Mouse (Mus musculus): ENCODE measurements at regions not wholly inside any gene's neighbourhood (a gene's known extent, or its start where the extent isn't known, plus 50 kb on each side); places are given as distances from the start of the nearest gene placed in this dataset.

- WGBS = 84% methylated on average over 1 of the region's 1 CpGs
Observed at GRCm38 (mm10) chr3:17452984-17453383, 495.2 kb upstream of the Cypt12 start.

DNA sequence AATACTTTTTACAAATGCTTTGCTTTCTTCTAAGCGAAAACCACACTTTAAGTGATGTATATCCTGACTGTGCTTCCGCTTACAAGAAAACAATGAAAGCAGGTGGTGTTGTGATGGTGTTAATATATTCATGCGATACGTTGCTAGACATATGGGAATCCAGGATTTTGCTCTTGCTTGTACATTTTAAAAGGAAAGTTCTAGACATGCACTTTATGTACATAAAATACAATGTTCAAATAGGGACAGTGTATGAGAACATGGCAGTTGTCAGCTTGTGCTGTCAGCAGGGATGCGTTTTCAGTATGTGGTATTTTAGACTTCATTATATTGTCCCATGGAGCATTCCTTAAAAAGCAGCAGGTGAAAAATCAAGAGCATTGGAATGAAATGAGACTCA, 487.7 kb upstream of the Cypt12 start:
- Histone ChIP-seq H3K4me3 (no peak overlapping the region), H3K36me3 (no peaks in the 10 kb centered on the region), H3K27me3 (ENCODE audit: insufficient read depth, poor library complexity, severe bottlenecking) (no peaks in the 10 kb centered on the region), H3K27ac (no peak overlapping the region), H3K4me1 (replicated peaks) (no peaks in the 10 kb centered on the region), H3K9me3 (no peaks in the 10 kb centered on the region)
- DNase-seq (ENCODE audit: low spot score) = no peak
- WGBS = 92% methylated on average over 5 of the region's 5 CpGs

More at GRCm38 (mm10) chr3:17452984-17453383, 495.2 kb upstream of the Cypt12 start:
- H3K9me3 ChIP-seq = no peaks in the 10 kb centered on the region
- DNase-seq (ENCODE audit: low spot score) = no peak
- H3K27ac ChIP-seq = no peak overlapping the region
- no peaks in the 10 kb centered on the region for H3K27me3 ChIP-seq (ENCODE audit: insufficient read depth, poor library complexity, severe bottlenecking)
- no peaks in the 10 kb centered on the region for H3K4me1 ChIP-seq (replicated peaks)
- no peaks in the 10 kb centered on the region for H3K36me3 ChIP-seq
- no peak overlapping the region for H3K4me3 ChIP-seq

GRCm38 (mm10) chr3:17461365-17461764, 486.8 kb upstream of the Cypt12 start:
- no peaks in the 10 kb centered on the region for H3K4me1 ChIP-seq (replicated peaks)
- no peak overlapping the region for H3K27ac ChIP-seq
- no peaks in the 10 kb centered on the region for H3K9me3 ChIP-seq
- DNase-seq (ENCODE audit: low spot score) = no peak
- no peaks in the 10 kb centered on the region for H3K36me3 ChIP-seq
- H3K4me3 ChIP-seq = no peak overlapping the region
- no peaks in the 10 kb centered on the region for H3K27me3 ChIP-seq (ENCODE audit: insufficient read depth, poor library complexity, severe bottlenecking)
- 92% methylated on average over 4 of the region's 4 CpGs for WGBS

DNA sequence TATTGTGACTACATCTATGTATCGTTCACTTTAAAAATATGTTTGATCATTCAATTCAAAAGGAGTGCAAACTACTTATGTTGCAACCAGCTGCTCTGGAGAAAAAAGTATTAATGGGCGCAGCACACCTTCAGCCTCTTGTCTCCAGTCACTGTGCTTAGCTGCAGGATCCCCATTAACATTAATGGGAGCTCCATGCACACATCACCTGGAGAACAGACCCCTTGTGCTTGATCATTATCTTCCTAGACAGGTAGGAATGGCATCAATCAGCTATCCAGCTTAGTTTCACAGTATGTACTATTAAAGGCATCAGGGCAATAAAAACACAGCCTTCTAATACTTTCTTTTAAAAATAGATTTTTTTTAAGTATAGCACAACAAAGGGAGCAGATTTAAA, 474.4 kb upstream of the Cypt12 start:
- DNase-seq (ENCODE audit: low spot score) = no peak
- Histone ChIP-seq H3K4me1 (replicated peaks) (no peaks in the 10 kb centered on the region), H3K9me3 (no peaks in the 10 kb centered on the region), H3K36me3 (no peaks in the 10 kb centered on the region), H3K27ac (no peak overlapping the region), H3K27me3 (ENCODE audit: insufficient read depth, poor library complexity, severe bottlenecking) (no peaks in the 10 kb centered on the region), H3K4me3 (no peak overlapping the region)
- 93% methylated on average over 2 of the region's 2 CpGs for WGBS

GRCm38 (mm10) chr3:17489240-17490142, 458.7 kb upstream of the Cypt12 start:
- peak overlapping the region; percentile 86 for H3K27ac ChIP-seq
- H3K27me3 ChIP-seq (ENCODE audit: insufficient read depth, poor library complexity, severe bottlenecking) = no peaks in the 10 kb centered on the region
- 12% methylated on average over 4 of the region's 4 CpGs for WGBS
- no peak overlapping the region for H3K4me3 ChIP-seq
- H3K36me3 ChIP-seq = no peaks in the 10 kb centered on the region
- peaks cover 28% of the 10 kb centered on the region for H3K4me1 ChIP-seq (replicated peaks)
- DNase-seq (ENCODE audit: low spot score) = peak; percentile 78
- H3K9me3 ChIP-seq = no peaks in the 10 kb centered on the region

GRCm38 (mm10) chr3:17490632-17491031, 457.6 kb upstream of the Cypt12 start:
- Histone ChIP-seq H3K9me3 (no peaks in the 10 kb centered on the region), H3K27ac (peak overlapping the region; percentile 86), H3K4me1 (replicated peaks) (peaks cover 28% of the 10 kb centered on the region), H3K27me3 (ENCODE audit: insufficient read depth, poor library complexity, severe bottlenecking) (no peaks in the 10 kb centered on the region), H3K36me3 (no peaks in the 10 kb centered on the region), H3K4me3 (no peak overlapping the region)
- DNase-seq (ENCODE audit: low spot score) = no peak

GRCm38 (mm10) chr3:17498291-17498690, 449.9 kb upstream of the Cypt12 start:
- no peaks in the 10 kb centered on the region for H3K27me3 ChIP-seq (ENCODE audit: insufficient read depth, poor library complexity, severe bottlenecking)
- H3K36me3 ChIP-seq = no peaks in the 10 kb centered on the region
- no peak overlapping the region for H3K27ac ChIP-seq
- WGBS = 94% methylated on average over 3 of the region's 3 CpGs
- DNase-seq (ENCODE audit: low spot score) = no peak
- no peaks in the 10 kb centered on the region for H3K4me1 ChIP-seq (replicated peaks)
- H3K4me3 ChIP-seq = no peak overlapping the region
- no peaks in the 10 kb centered on the region for H3K9me3 ChIP-seq

DNA sequence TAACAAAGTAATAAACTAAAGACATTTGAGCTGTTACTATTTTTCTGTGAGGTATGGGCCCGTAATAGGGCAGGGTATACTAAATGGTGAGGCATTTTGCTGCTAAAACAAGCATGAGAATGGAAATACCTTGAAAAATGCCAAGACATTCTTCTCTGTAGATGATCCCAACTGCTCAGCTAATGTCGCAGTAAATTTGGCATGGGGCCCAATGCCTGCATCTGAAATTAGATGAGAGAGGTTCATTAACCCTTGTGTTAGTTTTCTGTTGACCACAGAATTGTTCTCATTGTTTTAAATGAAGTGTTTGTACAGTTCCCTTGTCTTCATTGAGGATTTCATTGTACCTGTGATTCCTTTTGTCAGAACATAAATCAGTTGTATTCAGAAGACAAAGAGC, 446.7 kb upstream of the Cypt12 start:
- H3K27ac ChIP-seq = no peak overlapping the region
- WGBS = 83% methylated on average over 2 of the region's 2 CpGs
- no peaks in the 10 kb centered on the region for H3K4me1 ChIP-seq (replicated peaks)
- no peaks in the 10 kb centered on the region for H3K9me3 ChIP-seq
- no peaks in the 10 kb centered on the region for H3K27me3 ChIP-seq (ENCODE audit: insufficient read depth, poor library complexity, severe bottlenecking)
- H3K4me3 ChIP-seq = no peak overlapping the region
- no peaks in the 10 kb centered on the region for H3K36me3 ChIP-seq
- DNase-seq (ENCODE audit: low spot score) = no peak

GRCm38 (mm10) chr3:17541346-17541745, 406.9 kb upstream of the Cypt12 start:
- no peaks in the 10 kb centered on the region for H3K4me1 ChIP-seq (replicated peaks)
- H3K9me3 ChIP-seq = no peaks in the 10 kb centered on the region
- H3K36me3 ChIP-seq = no peaks in the 10 kb centered on the region
- DNase-seq (ENCODE audit: low spot score) = no peak
- no peak overlapping the region for H3K4me3 ChIP-seq
- no peaks in the 10 kb centered on the region for H3K27me3 ChIP-seq (ENCODE audit: insufficient read depth, poor library complexity, severe bottlenecking)
- no peak overlapping the region for H3K27ac ChIP-seq

GRCm38 (mm10) chr3:17547559-17548059, 400.6 kb upstream of the Cypt12 start:
- no peaks in the 10 kb centered on the region for H3K36me3 ChIP-seq
- H3K27me3 ChIP-seq (ENCODE audit: insufficient read depth, poor library complexity, severe bottlenecking) = no peaks in the 10 kb centered on the region
- H3K4me1 ChIP-seq (replicated peaks) = no peaks in the 10 kb centered on the region
- WGBS = 53% methylated on average over 1 of the region's 1 CpGs
- DNase-seq (ENCODE audit: low spot score) = no peak
- no peaks in the 10 kb centered on the region for H3K9me3 ChIP-seq
- H3K27ac ChIP-seq = no peak overlapping the region
- no peak overlapping the region for H3K4me3 ChIP-seq

DNA sequence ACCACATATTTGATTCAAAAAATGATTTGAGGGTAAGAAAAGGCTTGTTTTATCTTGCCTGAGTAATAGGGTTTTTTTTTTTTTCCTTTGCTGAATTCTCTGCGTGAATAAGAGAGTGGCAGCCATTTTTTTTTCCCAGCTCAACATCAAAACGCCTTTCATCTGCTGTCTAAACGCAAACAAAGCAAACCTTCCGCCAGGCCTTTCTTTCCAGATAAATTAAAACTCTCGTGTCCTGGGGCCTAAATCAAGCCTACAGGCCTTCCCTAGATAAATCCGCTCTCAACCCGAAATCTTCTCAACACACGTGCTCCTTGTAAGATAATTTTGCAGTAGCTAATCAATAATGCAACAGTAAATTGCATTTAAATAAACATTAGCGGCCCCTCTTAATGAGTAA, 365.7 kb upstream of the Cypt12 start:
- no peak for DNase-seq (ENCODE audit: low spot score)
- Histone ChIP-seq H3K9me3 (no peaks in the 10 kb centered on the region), H3K4me1 (replicated peaks) (no peaks in the 10 kb centered on the region), H3K36me3 (no peaks in the 10 kb centered on the region), H3K27ac (peak overlapping the region; percentile 69), H3K4me3 (no peak overlapping the region), H3K27me3 (ENCODE audit: insufficient read depth, poor library complexity, severe bottlenecking) (no peaks in the 10 kb centered on the region)
- WGBS = 57% methylated on average over 9 of the region's 9 CpGs

DNA sequence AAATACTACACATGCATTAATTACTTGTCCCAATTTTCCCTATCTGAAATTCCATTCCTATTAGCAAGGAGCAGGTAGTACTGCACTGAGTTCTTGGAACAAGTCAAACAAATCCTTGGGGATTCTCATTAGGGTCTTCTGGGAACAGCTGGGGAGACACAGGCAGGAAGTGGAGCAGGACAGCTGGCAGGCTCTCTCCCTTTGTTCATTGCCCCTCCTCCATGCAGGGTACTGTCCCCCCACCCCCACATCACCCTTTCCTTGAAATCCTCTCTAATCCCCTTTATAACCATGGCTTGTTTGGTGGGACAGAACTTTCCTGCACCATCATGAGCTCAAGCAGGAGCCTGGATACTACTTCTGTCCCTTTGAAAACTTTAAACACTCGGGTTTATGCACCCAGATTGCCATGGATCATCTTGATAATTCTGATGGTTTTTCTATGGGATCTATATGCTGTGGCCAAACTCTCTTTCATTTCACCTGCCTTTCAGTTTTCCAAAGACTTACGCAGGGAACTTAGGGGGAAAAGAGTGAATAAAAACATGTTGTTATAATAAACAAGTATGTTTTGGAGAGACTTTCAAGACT, 358.2 kb upstream of the Cypt12 start:
- Histone ChIP-seq H3K4me3 (no peak overlapping the region), H3K36me3 (no peaks in the 10 kb centered on the region), H3K27me3 (ENCODE audit: insufficient read depth, poor library complexity, severe bottlenecking) (no peaks in the 10 kb centered on the region), H3K9me3 (no peaks in the 10 kb centered on the region), H3K4me1 (replicated peaks) (peaks cover 7% of the 10 kb centered on the region), H3K27ac (peak overlapping the region; percentile 59; the same call in 1 of the 2 replicates)
- DNase-seq (ENCODE audit: low spot score) = peak; percentile 30
- WGBS = 55% methylated on average over 2 of the region's 2 CpGs

- H3K27me3 ChIP-seq (ENCODE audit: insufficient read depth, poor library complexity, severe bottlenecking) = no peaks in the 10 kb centered on the region
Observed at GRCm38 (mm10) chr3:17592463-17592862, 355.7 kb upstream of the Cypt12 start.

More at GRCm38 (mm10) chr3:17592463-17592862, 355.7 kb upstream of the Cypt12 start:
- no peaks in the 10 kb centered on the region for H3K9me3 ChIP-seq
- H3K36me3 ChIP-seq = no peaks in the 10 kb centered on the region
- no peak overlapping the region for H3K4me3 ChIP-seq
- no peak overlapping the region for H3K27ac ChIP-seq
- DNase-seq (ENCODE audit: low spot score) = no peak
- 50% methylated on average over 3 of the region's 3 CpGs for WGBS
- peaks cover 7% of the 10 kb centered on the region for H3K4me1 ChIP-seq (replicated peaks)

Measured in hindbrain, embryonic 10.5 days (tissue).